ENCODE assay signal across 9 mouse cellular contexts in genomic region chr17:26201998-26202397, GRCm38 (mm10). TPM values are rescaled to one million over a fixed set of nuclear protein-coding genes. Genes with fewer than 3 reads are reported as not detected.
A peak's percentile ranks its signal among the peaks of the same experiment; 100 is the strongest.
DNase-seq lines count a peak whose midpoint lies in the region; ATAC-seq and TF ChIP-seq lines count a peak whose summit lies in the region.
"Had no signal": no experiment of that assay in that cellular context is flagged by ENCODE, and none has a peak within 500 bp of the region (broad histone marks: within the 10 kb centered on the region; RNA-seq: fewer than 3 reads in every experiment).

No protein-coding gene starts in this region.

- H3K9ac ChIP-seq in embryonic facial prominence, embryonic 14.5 days (ENCODE audit: low read depth, low read length) = no peak overlapping the region
- no peak overlapping the region for H3K9ac ChIP-seq in kidney, embryonic 14.5 days (ENCODE audit: low read depth, low read length)

- H3K4me1 ChIP-seq in embryonic facial prominence, embryonic 14.5 days (ENCODE audit: control insufficient read depth, insufficient read depth, low read length) = peaks cover 7% of the 10 kb centered on the region; the same call in 1 of the 2 replicates
- peaks cover 41% of the 10 kb centered on the region for H3K4me1 ChIP-seq in embryonic facial prominence, embryonic 10.5 days
- 0 out of 2 replicates have a peak, but pooled peaks cover 7% of the 10 kb centered on the region for H3K4me1 ChIP-seq in kidney, adult 2 months (ENCODE audit: control insufficient read depth, insufficient read depth, low read length)
- peaks cover 16% of the 10 kb centered on the region for H3K4me1 ChIP-seq in kidney, embryonic 14.5 days (ENCODE audit: control insufficient read depth, insufficient read depth, low read length)
- peaks cover 92% of the 10 kb centered on the region for H3K4me1 ChIP-seq in G1E (ENCODE audit: insufficient read depth, low read depth, low read length)

- intact Hi-C loops in gastrocnemius, postnatal 14 days (cut with DNase I; ENCODE audit: low total_unique reads) = no loop called here

- no peak for ATAC-seq in embryonic facial prominence, embryonic 14.5 days (ENCODE audit: low read depth)
- no peak for ATAC-seq in kidney, embryonic 14.5 days (ENCODE audit: low FRiP score, low TSS enrichment)
- no peak for ATAC-seq in G1E (ENCODE audit: extremely low read depth, insufficient number of reproducible peaks, low FRiP score, poor library complexity, severe bottlenecking)

- peaks cover 52% of the 10 kb centered on the region for H3K27me3 ChIP-seq in embryonic facial prominence, embryonic 14.5 days (replicated peaks; ENCODE audit: control insufficient read depth, insufficient read depth, low read length)
- peaks cover 81% of the 10 kb centered on the region for H3K27me3 ChIP-seq in embryonic facial prominence, embryonic 10.5 days (replicated peaks; ENCODE audit: low read depth, poor library complexity, severe bottlenecking)
- no peaks in the 10 kb centered on the region for H3K27me3 ChIP-seq in kidney, adult 2 months (replicated peaks; ENCODE audit: control insufficient read depth, insufficient read depth, low read length)
- H3K27me3 ChIP-seq in kidney, embryonic 14.5 days (ENCODE audit: control insufficient read depth, insufficient read depth, low read length) = peaks cover 42% of the 10 kb centered on the region
- H3K27me3 ChIP-seq in G1E (ENCODE audit: insufficient read depth, low read length) = no peaks in the 10 kb centered on the region; the same call in 1 of the 2 replicates

- TF ChIP-seq POLR2A in kidney, adult 2 months (IDR thresholded peaks at IDR 0.05; ENCODE audit: low read depth, low read length) = no peak

- H3K27ac ChIP-seq in embryonic facial prominence, embryonic 14.5 days (replicated peaks; ENCODE audit: low read depth, low read length) = no peak overlapping the region
- no peak overlapping the region for H3K27ac ChIP-seq in embryonic facial prominence, embryonic 10.5 days (replicated peaks)
- no peak overlapping the region for H3K27ac ChIP-seq in kidney, adult 2 months (ENCODE audit: insufficient read depth, low read depth, low read length)
- no peak overlapping the region for H3K27ac ChIP-seq in kidney, embryonic 14.5 days (ENCODE audit: low read depth, low read length)

- peaks cover 12% of the 10 kb centered on the region for H3K36me3 ChIP-seq in embryonic facial prominence, embryonic 14.5 days (ENCODE audit: control insufficient read depth, insufficient read depth, low read length)
- peaks cover 21% of the 10 kb centered on the region for H3K36me3 ChIP-seq in embryonic facial prominence, embryonic 10.5 days (replicated peaks)
- no peaks in the 10 kb centered on the region for H3K36me3 ChIP-seq in kidney, adult 2 months (ENCODE audit: control insufficient read depth, insufficient read depth, low read length)
- peaks cover 7% of the 10 kb centered on the region; the same call in 1 of the 2 replicates for H3K36me3 ChIP-seq in kidney, embryonic 14.5 days (ENCODE audit: control insufficient read depth, insufficient read depth, low read length)
- peaks cover 64% of the 10 kb centered on the region for H3K36me3 ChIP-seq in G1E (replicated peaks)

- no peaks in the 10 kb centered on the region for H3K9me3 ChIP-seq in embryonic facial prominence, embryonic 14.5 days (ENCODE audit: control insufficient read depth, low read length)
- no peaks in the 10 kb centered on the region for H3K9me3 ChIP-seq in embryonic facial prominence, embryonic 10.5 days
- no peaks in the 10 kb centered on the region for H3K9me3 ChIP-seq in kidney, embryonic 14.5 days (ENCODE audit: control insufficient read depth, low read length)
- no peaks in the 10 kb centered on the region for H3K9me3 ChIP-seq in G1E (replicated peaks)
- H3K9me3 ChIP-seq: heart, embryonic 10.5 days had no signal

- H3K4me3 ChIP-seq in embryonic facial prominence, embryonic 14.5 days (ENCODE audit: low read depth, low read length) = peak overlapping the region; percentile 3; the same call in 1 of the 2 replicates
- H3K4me3 ChIP-seq in embryonic facial prominence, embryonic 10.5 days = no peak overlapping the region; the same call in 1 of the 2 replicates
- H3K4me3 ChIP-seq in kidney, adult 2 months (ENCODE audit: insufficient read depth, low read depth, low read length) = no peak overlapping the region
- H3K4me3 ChIP-seq in kidney, embryonic 14.5 days (ENCODE audit: low read length) = no peak overlapping the region
- peak overlapping the region; percentile 73; the same call in 1 of the 2 replicates for H3K4me3 ChIP-seq in G1E (ENCODE audit: low read depth, low read length)

- DNase-seq in embryonic facial prominence, embryonic 14.5 days (ENCODE audit: low spot score) = no peak
- DNase-seq in embryonic facial prominence, embryonic 10.5 days (ENCODE audit: low spot score) = no peak
- DNase-seq in kidney, adult 2 months = peak; percentile 44
- no peak for DNase-seq in G1E (ENCODE audit: low spot score)
- peak; percentile 43 for DNase-seq in kidney, postnatal 14 days
- no peak for DNase-seq in embryo, embryonic 10.5 days (ENCODE audit: low spot score)
- no peak for DNase-seq in gastrocnemius, postnatal 14 days

- TF ChIP-seq CTCF in kidney, adult 2 months (conservative IDR thresholded peaks at IDR 0.05; ENCODE audit: insufficient read depth, insufficient read length, low read depth, low read length) = no peak
- no peak for TF ChIP-seq CTCF in G1E (IDR thresholded peaks at IDR 0.05; ENCODE audit: low read depth, low read length)

- no peak overlapping the region for H3K4me2 ChIP-seq in embryonic facial prominence, embryonic 14.5 days (ENCODE audit: low read depth, low read length)
- H3K4me2 ChIP-seq in kidney, embryonic 14.5 days (replicated peaks; ENCODE audit: low read depth, low read length) = no peak overlapping the region

RNA-seq across cellular contexts. Expression of gene Rgs11, which starts 0.8 kb away (rescaled TPM):
- polyA plus RNA-seq in embryonic facial prominence, embryonic 14.5 days (2014; fragmentation: Nextera tagmentation; extraction: Ambion mirVana) = 8.5 and 13.2 TPM in 2 replicates
- 1.5 and 4.7 TPM in 2 replicates for polyA plus RNA-seq in embryonic facial prominence, embryonic 10.5 days (2016; fragmentation: Nextera tagmentation; extraction: Ambion mirVana)
- polyA plus RNA-seq in kidney, adult 2 months (2012; rRNA removed) = 25.0 and 32.0 TPM in 2 replicates
- polyA plus RNA-seq in kidney, embryonic 14.5 days (2014; fragmentation: Nextera tagmentation; extraction: Ambion mirVana) = 5.2 and 5.9 TPM in 2 replicates
- total RNA-seq in G1E (2014; fragmentation: Nextera tagmentation) (21.2 and 37.9 TPM in 2 replicates), G1E (2017) (14.7 and 18.4 TPM in 2 replicates)
- polyA plus RNA-seq in G1E (2012) = 29.5 and 34.9 TPM in 2 replicates
- total RNA-seq in gastrocnemius, postnatal 14 days (2021) = 1 to 10 TPM in 1 of 2 experiments, under 1 TPM in 1; 0.47 to 1.5 TPM

RNA-seq across cellular contexts. Expression of gene Pdia2, which starts 3.1 kb away (rescaled TPM):
- polyA plus RNA-seq in embryonic facial prominence, embryonic 14.5 days (2014; fragmentation: Nextera tagmentation; extraction: Ambion mirVana) = 0.43 and 0.85 TPM in 2 replicates
- polyA plus RNA-seq in embryonic facial prominence, embryonic 10.5 days (2016; fragmentation: Nextera tagmentation; extraction: Ambion mirVana) = 0.31 and 1.1 TPM in 2 replicates
- polyA plus RNA-seq in kidney, adult 2 months (2012; rRNA removed) = 0.20 and 0.37 TPM in 2 replicates
- 0.38 and 0.46 TPM in 2 replicates for polyA plus RNA-seq in kidney, embryonic 14.5 days (2014; fragmentation: Nextera tagmentation; extraction: Ambion mirVana)
- total RNA-seq in G1E (2014; fragmentation: Nextera tagmentation) (1.6 and 2.0 TPM in 2 replicates), G1E (2017) (0.11 and 1.0 TPM in 2 replicates)
- polyA plus RNA-seq in G1E (2012) = 0.65 and 0.74 TPM in 2 replicates
- not detected for total RNA-seq in gastrocnemius, postnatal 14 days (2021)

RNA-seq across cellular contexts. Expression of gene Arhgdig, which starts 5.6 kb away (rescaled TPM):
- 34.0 and 39.2 TPM in 2 replicates for polyA plus RNA-seq in embryonic facial prominence, embryonic 14.5 days (2014; fragmentation: Nextera tagmentation; extraction: Ambion mirVana)
- 8.5 and 13.4 TPM in 2 replicates for polyA plus RNA-seq in embryonic facial prominence, embryonic 10.5 days (2016; fragmentation: Nextera tagmentation; extraction: Ambion mirVana)
- 3.4 and 4.4 TPM in 2 replicates for polyA plus RNA-seq in kidney, adult 2 months (2012; rRNA removed)
- polyA plus RNA-seq in kidney, embryonic 14.5 days (2014; fragmentation: Nextera tagmentation; extraction: Ambion mirVana) = 6.3 and 6.9 TPM in 2 replicates
- total RNA-seq in G1E (2014; fragmentation: Nextera tagmentation) = 4.4 and 6.2 TPM in 2 replicates
- 5.2 and 5.7 TPM in 2 replicates for total RNA-seq in G1E (2017)
- polyA plus RNA-seq in G1E (2012) = 17.6 and 21.5 TPM in 2 replicates
- total RNA-seq in gastrocnemius, postnatal 14 days (2021) = 1 to 10 TPM; 2.2 to 5.1 TPM

RNA-seq across cellular contexts. Expression of gene Fam234a, which starts 42.0 kb away (rescaled TPM):
- polyA plus RNA-seq in embryonic facial prominence, embryonic 14.5 days (2014; fragmentation: Nextera tagmentation; extraction: Ambion mirVana) = 39.4 and 42.3 TPM in 2 replicates
- polyA plus RNA-seq in embryonic facial prominence, embryonic 10.5 days (2016; fragmentation: Nextera tagmentation; extraction: Ambion mirVana) = 26.8 and 27.6 TPM in 2 replicates
- polyA plus RNA-seq in kidney, adult 2 months (2012; rRNA removed) = 112 and 124 TPM in 2 replicates
- polyA plus RNA-seq in kidney, embryonic 14.5 days (2014; fragmentation: Nextera tagmentation; extraction: Ambion mirVana) = 27.9 and 40.4 TPM in 2 replicates
- total RNA-seq in G1E (2014; fragmentation: Nextera tagmentation) (5.5 and 7.0 TPM in 2 replicates), G1E (2017) (3.0 and 3.2 TPM in 2 replicates)
- polyA plus RNA-seq in G1E (2012) = 2.9 and 4.2 TPM in 2 replicates
- total RNA-seq in gastrocnemius, postnatal 14 days (2021) = 10 to 100 TPM; 47.8 to 62.8 TPM

RNA-seq across cellular contexts. Expression of gene Luc7l, which starts 50.7 kb away (rescaled TPM):
- 77.8 and 83.3 TPM in 2 replicates for polyA plus RNA-seq in embryonic facial prominence, embryonic 14.5 days (2014; fragmentation: Nextera tagmentation; extraction: Ambion mirVana)
- 135 and 138 TPM in 2 replicates for polyA plus RNA-seq in embryonic facial prominence, embryonic 10.5 days (2016; fragmentation: Nextera tagmentation; extraction: Ambion mirVana)
- polyA plus RNA-seq in kidney, adult 2 months (2012; rRNA removed) = 16.0 and 17.5 TPM in 2 replicates
- polyA plus RNA-seq in kidney, embryonic 14.5 days (2014; fragmentation: Nextera tagmentation; extraction: Ambion mirVana) = 87.8 and 108 TPM in 2 replicates
- total RNA-seq in G1E (2014; fragmentation: Nextera tagmentation) (85.2 and 96.8 TPM in 2 replicates), G1E (2017) (85.3 and 85.9 TPM in 2 replicates)
- 40.9 and 45.0 TPM in 2 replicates for polyA plus RNA-seq in G1E (2012)
- total RNA-seq in gastrocnemius, postnatal 14 days (2021) = 10 to 100 TPM; 14.0 to 15.4 TPM

Comparison
In these comparisons a context has a peak if more than half of its experiments do, and no peak if none do; other contexts are left out.
1. H3K4me3 ChIP-seq: peak in embryonic facial prominence, embryonic 14.5 days (single experiment) and G1E (single experiment); none in embryonic facial prominence, embryonic 10.5 days (single experiment), kidney, adult 2 months (single experiment) and kidney, embryonic 14.5 days (single experiment).
2. DNase-seq: peak in kidney, adult 2 months (single experiment) and kidney, postnatal 14 days (single experiment); none in embryonic facial prominence, embryonic 14.5 days (single experiment), embryonic facial prominence, embryonic 10.5 days (single experiment), G1E (single experiment), embryo, embryonic 10.5 days (single experiment) and gastrocnemius, postnatal 14 days (single experiment).